17 mouse cellular contexts compared by ENCODE assay signal in the genomic region with DNA sequence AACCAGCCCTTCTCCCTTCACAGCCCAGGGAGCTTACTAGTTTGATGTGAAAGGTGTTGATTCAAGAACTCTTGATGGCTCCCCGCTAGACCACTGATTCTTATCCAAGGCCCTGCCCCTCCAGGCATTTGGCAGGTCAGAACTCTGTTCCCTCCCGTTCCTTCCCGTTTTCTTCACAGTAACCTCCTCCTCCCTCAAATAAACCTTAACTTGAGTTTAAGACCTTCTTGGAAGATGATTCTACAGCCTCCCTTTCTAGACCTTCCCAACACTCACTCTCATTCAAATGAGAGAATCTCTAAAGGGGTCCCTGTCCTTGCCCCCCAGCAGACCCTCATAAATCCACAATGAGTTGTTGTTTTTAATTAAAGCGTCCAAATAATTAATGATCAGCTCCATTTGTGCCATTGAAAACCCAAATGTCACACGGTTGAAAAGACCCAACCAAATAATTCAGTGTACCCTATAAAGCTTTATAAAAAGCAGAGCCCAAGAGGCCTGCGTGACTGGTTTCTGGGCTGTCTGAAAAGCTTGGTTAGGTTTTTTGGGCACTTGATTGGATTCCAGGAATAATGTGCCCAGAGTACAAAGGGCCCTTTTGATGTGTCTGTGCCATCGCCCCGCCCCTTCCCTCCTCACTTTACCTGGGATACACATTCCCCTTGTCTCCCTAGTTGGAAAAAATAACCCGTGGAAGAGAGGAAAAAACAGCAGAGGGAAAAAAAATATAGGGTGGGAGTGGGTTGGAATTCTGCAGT.
DNase-seq lines count a peak whose midpoint lies in the region; ATAC-seq lines count a peak whose summit lies in the region.
"Had no signal": no experiment of that assay in that cellular context is flagged by ENCODE, and none has a peak within 500 bp of the region (broad histone marks: within the 10 kb centered on the region; RNA-seq: fewer than 3 reads in every experiment).

No protein-coding gene starts in this region.

- no peak overlapping the region for H3K9ac ChIP-seq in lung, embryonic 16.5 days (ENCODE audit: low read length)
- no peak overlapping the region for H3K9ac ChIP-seq in neural tube, embryonic 15.5 days (replicated peaks)
- H3K9ac ChIP-seq: hindbrain, embryonic 14.5 days; limb, embryonic 15.5 days had no signal

- peaks cover 6% of the 10 kb centered on the region; the same call in 1 of the 2 replicates for H3K4me1 ChIP-seq in lung, embryonic 16.5 days (replicated peaks; ENCODE audit: control insufficient read depth, insufficient read depth, low read length)
- H3K4me1 ChIP-seq in neural tube, embryonic 15.5 days = no peaks in the 10 kb centered on the region

- DNase-seq in lung, postnatal 25 days (ENCODE audit: low spot score) = no peak
- peak; percentile 64 for DNase-seq in kidney, adult 18-20 months
- peak; percentile 24 for DNase-seq in kidney, postnatal 10 days
- no peak for DNase-seq in adrenal gland, adult 8-10 months
- DNase-seq in layer of hippocampus, adult 9-11 months = no peak
- DNase-seq: adrenal gland, postnatal 14 days; cerebellum, postnatal 25 days; gastrocnemius, postnatal 14 days; heart, postnatal 10 days; lung, adult 2 months; thymus, postnatal 25 days had no signal

- peak; percentile 51; the same call in 1 of the 2 replicates for ATAC-seq in lung, embryonic 16.5 days (ENCODE audit: low read depth)
- peak; percentile 74; the same call in 1 of the 2 replicates for ATAC-seq in neural tube, embryonic 15.5 days (ENCODE audit: low FRiP score)
- ATAC-seq: CD4-positive, CD25-positive, alpha-beta regulatory T cell, adult 4 months had no signal

- H3K27ac ChIP-seq in lung, embryonic 16.5 days (ENCODE audit: low read length) = no peak overlapping the region
- H3K27ac ChIP-seq in neural tube, embryonic 15.5 days (replicated peaks) = 0 out of 2 replicates have a peak overlapping the region, but pooled peaks have one; percentile 14
- H3K27ac ChIP-seq: hindbrain, embryonic 14.5 days; limb, embryonic 15.5 days had no signal

- no peaks in the 10 kb centered on the region for H3K9me3 ChIP-seq in lung, embryonic 16.5 days (ENCODE audit: control insufficient read depth, low read length)
- H3K9me3 ChIP-seq in neural tube, embryonic 15.5 days (replicated peaks) = no peaks in the 10 kb centered on the region
- H3K9me3 ChIP-seq: limb, embryonic 15.5 days had no signal

- H3K4me3 ChIP-seq in lung, embryonic 16.5 days (ENCODE audit: low read length) = no peak overlapping the region
- no peak overlapping the region for H3K4me3 ChIP-seq in neural tube, embryonic 15.5 days (replicated peaks)
- H3K4me3 ChIP-seq: limb, embryonic 15.5 days had no signal

- H3K4me2 ChIP-seq in lung, embryonic 16.5 days (ENCODE audit: low read depth, low read length) = no peak overlapping the region
- H3K4me2 ChIP-seq in neural tube, embryonic 15.5 days = no peak overlapping the region
- H3K4me2 ChIP-seq: hindbrain, embryonic 14.5 days; limb, embryonic 15.5 days; midbrain, embryonic 11.5 days had no signal

- H3K27me3 ChIP-seq in lung, embryonic 16.5 days (ENCODE audit: control insufficient read depth, insufficient read depth, low read depth, low read length) = no peaks in the 10 kb centered on the region
- no peaks in the 10 kb centered on the region for H3K27me3 ChIP-seq in neural tube, embryonic 15.5 days (replicated peaks)
- H3K27me3 ChIP-seq: limb, embryonic 15.5 days had no signal

- H3K36me3 ChIP-seq in lung, embryonic 16.5 days (ENCODE audit: control insufficient read depth, insufficient read depth, low read length) = no peaks in the 10 kb centered on the region
- H3K36me3 ChIP-seq in neural tube, embryonic 15.5 days = no peaks in the 10 kb centered on the region
- H3K36me3 ChIP-seq: limb, embryonic 15.5 days had no signal

- WGBS in lung, embryonic 16.5 days = 46% methylated on average over 9 of the region's 9 CpGs
- 19% methylated on average over 9 of the region's 9 CpGs for WGBS in neural tube, embryonic 15.5 days

Comparison
In these comparisons a context has a peak if more than half of its experiments do, and no peak if none do; other contexts are left out.
1. DNase-seq: peak in kidney, adult 18-20 months (single experiment) and kidney, postnatal 10 days (single experiment); none in lung, postnatal 25 days (single experiment), adrenal gland, adult 8-10 months (single experiment) and layer of hippocampus, adult 9-11 months (single experiment).